Mouse (Mus musculus) heart, adult 18-20 months (tissue): ENCODE data around the gene Sgpp1. TPM values are rescaled to one million over a fixed set of nuclear protein-coding genes. Genes with fewer than 3 reads are reported as not detected.

Source experiments
- DNase-seq, 2 experiments: peaks; one replicate each; pipeline ENCODE4 v3.0.0; 2021 to 2022; ENCODE audit warnings: mixed read lengths in 1 of 2
- long read RNA-seq, 2 experiments: library from polyadenylated mRNA; stranded (forward); transcript quantifications; one replicate each; pipeline ENCODE4 v2.0.0; 2021
- total RNA-seq, 2 experiments: library from RNA; stranded (reverse); gene quantifications; 2 replicates each; pipeline ENCODE4 v1.2.3; 2021

The Sgpp1 gene
- 10 to 100 TPM; 18.7 to 22.6 TPM for total RNA-seq
- long read RNA-seq, experiment 1, transcript Sgpp1-201 (3 exons, 3,323 nt), result major isoform, 19 of 21 reads
- long read RNA-seq, experiment 1, partial matches to known transcripts, result 0 of 21 reads
- long read RNA-seq, experiment 1, other reads (novel, unspliced or antisense), result 2 of 21 reads
- long read RNA-seq, experiment 2, transcript Sgpp1-201 (3 exons, 3,323 nt), result major isoform, 6 of 9 reads
- long read RNA-seq, experiment 2, partial matches to known transcripts, result 0 of 9 reads
- long read RNA-seq, experiment 2, other reads (novel, unspliced or antisense), result 2 of 9 reads

DNA sequence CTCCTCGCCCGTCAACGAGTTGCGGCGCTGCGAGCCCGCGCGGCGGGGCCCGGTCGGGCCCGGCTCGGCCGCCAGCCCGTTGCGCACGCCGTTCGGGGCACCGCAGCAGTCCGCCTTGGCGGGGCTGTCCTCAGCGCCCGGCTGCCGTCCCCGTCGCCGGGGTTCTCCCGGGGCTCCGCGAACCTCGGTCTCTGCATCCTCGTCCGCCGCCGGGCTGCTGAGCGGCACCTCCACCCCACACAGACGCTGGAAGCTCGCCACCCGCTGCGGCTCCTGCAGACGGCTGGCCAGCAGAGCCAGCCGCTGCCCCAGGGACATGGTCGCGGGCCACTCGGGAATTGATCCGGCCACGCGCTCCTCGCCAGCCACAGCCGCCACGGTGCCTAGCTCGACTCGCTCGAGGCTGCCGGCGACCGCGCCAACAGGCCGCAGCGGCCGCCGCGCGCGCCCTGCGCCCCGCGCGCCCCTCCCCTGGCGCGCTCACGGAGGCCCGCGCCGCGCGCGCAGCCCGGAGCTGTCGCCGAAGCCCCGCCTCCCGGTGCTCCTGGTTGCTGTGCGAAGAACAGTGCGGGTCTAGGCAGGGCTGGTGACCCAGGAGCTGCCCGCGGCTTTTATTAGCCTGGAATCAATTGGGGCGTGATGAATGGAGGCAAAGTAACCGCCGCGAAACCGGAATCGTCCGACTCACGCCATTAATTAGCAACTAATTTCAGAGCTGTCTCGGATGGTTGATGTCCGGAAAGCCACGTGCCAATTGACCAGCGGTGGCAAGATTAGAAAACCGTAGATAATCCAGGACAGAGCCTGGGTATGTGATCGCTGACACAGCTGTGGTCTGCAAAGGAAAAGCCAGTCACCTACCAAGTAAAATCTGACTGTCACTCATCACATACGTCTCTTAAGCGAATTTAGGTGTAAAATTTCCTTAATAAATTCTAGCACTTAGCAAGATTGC lies at the start of gene Sgpp1:
Sgpp1 (minus strand) TSS at position 484 of the 955 bp plus-strand sequence.
- DNase-seq, result peak; percentile 86 to 90

- no peak for DNase-seq
These were observed 48.8 kb upstream of the Sgpp1 start for GRCm38 (mm10) chr12:75784271-75784751.

DNA sequence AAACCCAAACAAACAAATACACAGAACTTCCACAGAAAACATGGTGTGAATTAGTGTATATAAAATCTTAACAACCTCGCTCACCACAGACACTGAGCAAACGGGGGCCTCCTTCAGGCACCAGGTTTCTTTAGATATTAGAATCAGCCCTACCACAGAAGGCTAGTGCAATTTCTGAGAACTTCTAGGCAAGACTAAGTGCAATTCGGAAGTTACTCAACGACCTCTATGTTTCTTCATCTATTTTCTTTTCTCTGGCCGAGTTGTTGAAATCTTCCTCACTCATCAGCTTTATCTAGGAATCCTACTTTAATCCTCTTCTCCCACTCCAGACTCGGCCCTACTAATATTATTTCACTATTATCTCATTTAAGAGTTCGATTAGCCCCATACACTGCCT lies 46.5 kb upstream of the Sgpp1 start:
- no peak for DNase-seq

GRCm38 (mm10) chr12:75781445-75781844 lies 45.9 kb upstream of the Sgpp1 start:
- DNase-seq, result no peak

- DNase-seq, result peak; percentile 45 to 87
These were observed 37.0 kb upstream of the Sgpp1 start for GRCm38 (mm10) chr12:75772424-75773034.

DNA sequence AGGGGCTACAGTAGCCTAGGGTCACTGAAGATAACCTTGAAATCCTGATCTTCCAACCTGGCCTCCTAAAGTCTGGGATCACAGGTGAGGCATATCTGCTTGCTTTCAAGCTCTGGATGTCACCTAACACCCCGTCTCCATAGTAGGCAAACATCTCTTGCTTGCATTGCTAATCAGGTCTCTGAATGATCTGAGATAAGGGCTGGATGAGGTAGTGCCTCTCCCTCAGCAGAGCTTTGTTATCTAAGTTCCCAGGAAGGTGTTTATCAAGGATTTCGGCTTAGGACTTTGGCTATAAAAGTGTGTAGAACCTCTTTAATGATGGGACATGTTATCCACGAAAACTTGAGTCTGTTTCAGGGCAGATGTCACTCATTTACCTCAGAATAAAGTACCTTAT lies 35.9 kb upstream of the Sgpp1 start:
- no peak for DNase-seq

DNA sequence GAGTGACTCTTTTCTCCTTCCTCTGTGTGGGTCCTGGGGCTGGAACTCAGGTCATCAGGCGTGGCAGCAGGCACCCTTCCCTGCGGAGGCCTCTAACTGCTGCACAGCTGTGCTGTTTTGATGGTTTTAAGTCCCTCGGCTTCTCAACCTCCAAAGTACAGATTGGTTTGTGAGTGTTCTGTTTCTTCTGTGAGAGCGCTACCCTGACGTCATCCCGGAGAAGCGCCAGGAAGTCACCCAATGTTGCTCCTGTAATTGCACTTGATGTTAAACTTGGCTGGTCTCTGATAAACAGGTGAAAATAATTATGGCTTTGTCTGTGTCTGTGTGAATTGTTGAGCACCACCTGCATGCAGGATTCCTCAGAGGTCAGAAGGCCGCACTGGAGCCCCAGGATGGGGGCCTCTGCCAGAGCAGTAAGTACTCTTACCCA lies 31.4 kb upstream of the Sgpp1 start:
- DNase-seq, result peak; percentile 30 to 32

DNA sequence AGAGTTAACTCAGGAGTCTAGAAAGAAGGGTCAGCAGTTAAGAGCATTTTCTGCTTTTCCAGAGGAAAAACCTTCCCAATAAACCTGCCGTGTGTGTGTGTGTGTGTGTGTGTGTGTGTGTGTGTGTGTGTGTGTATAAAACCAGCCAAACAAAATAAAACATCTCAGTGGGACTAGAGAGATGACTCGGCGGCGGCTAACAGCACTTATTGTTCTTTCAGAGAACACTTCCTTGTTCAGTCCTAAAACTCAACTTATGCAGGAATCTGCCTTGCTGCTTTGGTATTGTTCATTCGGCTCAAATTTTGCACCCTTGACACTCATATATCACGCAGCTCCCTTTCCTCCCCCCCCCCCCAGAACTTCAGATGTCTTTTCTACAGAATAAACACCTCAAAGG lies 30.9 kb upstream of the Sgpp1 start:
- DNase-seq, result peak; percentile 15 to 21

DNA sequence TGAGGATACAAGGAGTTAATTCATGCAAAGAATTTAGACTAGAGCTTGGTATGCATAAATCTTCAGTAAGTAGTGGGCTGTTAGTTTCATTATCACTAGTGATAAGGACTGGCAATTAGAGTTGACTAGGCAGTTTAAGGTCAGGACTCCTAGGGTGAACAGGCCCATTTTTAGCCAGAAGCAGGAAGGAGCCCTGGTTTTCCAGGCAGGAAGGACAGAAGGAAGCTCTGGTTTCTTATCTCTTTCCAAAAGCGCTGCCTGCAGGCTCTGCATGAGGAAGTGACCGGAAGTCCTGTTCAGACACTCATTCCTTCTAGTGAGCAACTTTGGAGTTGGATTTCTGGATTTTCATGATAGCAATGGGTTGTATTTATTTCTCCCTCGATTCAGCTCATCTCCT lies 30.2 kb upstream of the Sgpp1 start:
- peak; percentile 46 to 61 for DNase-seq

GRCm38 (mm10) chr12:75756387-75756786 lies 20.9 kb upstream of the Sgpp1 start:
- no peak for DNase-seq

GRCm38 (mm10) chr12:75753730-75754129 lies 18.2 kb upstream of the Sgpp1 start:
- DNase-seq, result no peak

GRCm38 (mm10) chr12:75752077-75752476 lies 16.5 kb upstream of the Sgpp1 start:
- DNase-seq, result no peak

DNA sequence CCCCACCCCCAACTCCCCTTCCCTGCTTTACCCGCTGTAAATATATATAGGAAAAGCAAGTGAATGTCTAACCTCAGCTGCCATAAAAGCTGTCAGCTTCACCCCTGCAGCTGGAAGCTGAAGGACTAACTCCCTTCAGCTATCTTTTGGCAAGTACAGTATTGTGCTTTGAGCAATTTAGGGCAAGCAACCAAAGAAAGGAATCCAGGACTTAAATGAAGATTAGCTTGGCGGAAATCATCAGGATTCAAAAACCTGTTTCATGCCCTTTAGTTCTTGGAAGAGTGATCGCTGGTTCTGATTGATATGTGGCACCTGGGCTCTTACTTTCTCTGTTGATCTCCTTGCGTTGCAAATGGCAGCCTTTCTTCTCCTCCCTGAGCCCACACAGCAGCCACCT lies 13.0 kb upstream of the Sgpp1 start:
- no peak for DNase-seq

- DNase-seq, result peak; percentile 39 to 40
These were observed 10.3 kb upstream of the Sgpp1 start for GRCm38 (mm10) chr12:75745697-75746290.

DNA sequence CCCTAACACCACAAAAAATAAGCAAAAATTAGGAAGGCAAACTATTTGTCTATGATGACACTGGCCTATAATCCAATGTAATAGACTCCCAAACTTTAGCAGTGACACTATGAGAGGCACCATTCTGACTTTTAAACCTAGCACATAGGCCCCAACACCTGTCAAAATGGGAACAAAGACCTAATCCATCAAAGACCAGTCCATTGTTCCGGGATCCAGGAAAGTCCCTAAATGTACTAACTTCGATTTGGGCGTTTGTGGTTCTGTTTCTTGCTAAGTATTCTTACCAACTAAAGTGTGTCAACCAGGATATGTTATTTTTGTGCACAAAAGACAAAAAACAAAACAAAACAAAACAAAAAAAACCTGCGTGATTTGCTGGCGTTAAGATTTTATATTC lies 6.6 kb upstream of the Sgpp1 start:
- no peak for DNase-seq

DNA sequence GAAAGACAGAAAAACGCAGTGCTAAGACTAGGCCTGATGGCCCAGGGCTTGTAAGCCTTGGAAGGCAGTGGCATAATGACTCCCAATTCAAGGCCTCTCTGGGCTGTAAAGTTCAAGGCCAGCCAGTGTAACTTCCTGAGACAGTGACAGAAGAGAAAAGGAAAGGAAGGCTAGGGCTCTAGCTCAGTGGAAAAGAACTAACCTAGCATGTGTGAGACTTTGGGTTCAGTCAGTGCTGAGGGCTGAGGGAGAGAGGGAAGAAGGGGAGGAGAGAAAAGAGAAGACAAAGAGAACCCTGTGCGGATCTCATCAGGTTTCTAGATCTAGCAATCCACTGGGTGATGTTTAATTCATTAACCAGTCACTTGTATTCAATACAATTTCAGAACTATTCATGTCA lies 5.7 kb upstream of the Sgpp1 start:
- no peak for DNase-seq

- no peak for DNase-seq
These were observed 4.9 kb upstream of the Sgpp1 start for GRCm38 (mm10) chr12:75740451-75740850.

DNA sequence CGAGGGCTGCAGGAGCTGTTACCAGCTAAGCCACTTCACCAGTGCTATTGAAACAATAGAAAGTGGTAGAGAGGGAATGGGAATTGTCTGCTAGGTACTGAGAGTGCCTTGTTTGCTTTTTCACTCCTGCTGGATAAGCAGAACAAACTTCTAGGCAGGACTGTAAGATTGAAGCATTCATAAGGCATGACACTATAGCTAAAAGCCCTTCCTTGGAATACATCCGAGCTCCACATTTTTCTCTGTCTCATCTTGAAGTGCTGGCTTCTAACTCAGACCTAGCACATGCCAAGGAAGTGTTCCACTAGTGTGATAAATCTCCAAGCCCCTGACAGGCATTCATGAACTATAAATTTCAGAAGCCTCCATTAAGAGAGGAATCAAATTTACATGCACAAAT lies 4.1 kb upstream of the Sgpp1 start:
- no peak for DNase-seq

DNA sequence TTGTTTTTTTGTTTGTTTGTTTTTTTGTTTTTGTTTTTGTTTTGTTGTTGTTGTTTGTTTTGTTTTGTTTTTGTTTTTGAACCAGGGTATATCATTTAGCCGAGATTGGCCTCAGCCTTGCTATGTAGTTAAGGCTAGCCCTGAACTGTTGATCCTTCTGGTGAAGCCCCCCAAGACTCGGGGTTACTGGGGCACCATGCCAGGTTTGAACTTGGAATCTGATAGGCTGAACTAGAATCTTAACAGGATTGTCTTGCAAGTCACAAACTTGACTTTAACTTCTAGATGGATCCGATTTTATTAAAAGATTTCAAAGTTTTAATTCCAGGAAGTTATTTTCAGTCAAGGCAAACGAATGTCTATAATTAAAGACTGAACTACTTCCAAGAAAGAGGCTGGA lies 767 bp upstream of the Sgpp1 start:
- DNase-seq, result no peak

- DNase-seq, result peak; percentile 39 to 73
These were observed 661 bp downstream of the Sgpp1 start for GRCm38 (mm10) chr12:75734891-75735245.

DNA sequence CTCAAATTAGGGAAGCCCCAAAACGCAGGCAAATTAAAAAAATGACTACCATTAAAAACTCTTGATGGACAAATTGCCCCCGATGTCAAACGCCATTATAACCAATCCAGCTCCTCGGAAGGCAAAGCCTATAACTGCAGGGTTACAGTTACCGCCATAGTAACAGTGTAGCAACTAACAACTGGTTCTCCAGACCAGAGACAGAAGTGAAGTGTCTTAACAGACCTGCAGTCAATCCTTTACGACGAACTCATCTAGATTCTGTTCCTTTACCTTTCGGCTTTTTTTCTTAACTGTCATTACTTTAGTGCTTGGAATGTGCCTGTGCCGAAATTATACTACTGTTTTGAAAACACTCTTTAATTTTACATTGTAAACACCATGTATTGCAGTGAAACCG lies 1.4 kb downstream of the Sgpp1 start:
- peak; percentile 18 to 34 for DNase-seq

DNA sequence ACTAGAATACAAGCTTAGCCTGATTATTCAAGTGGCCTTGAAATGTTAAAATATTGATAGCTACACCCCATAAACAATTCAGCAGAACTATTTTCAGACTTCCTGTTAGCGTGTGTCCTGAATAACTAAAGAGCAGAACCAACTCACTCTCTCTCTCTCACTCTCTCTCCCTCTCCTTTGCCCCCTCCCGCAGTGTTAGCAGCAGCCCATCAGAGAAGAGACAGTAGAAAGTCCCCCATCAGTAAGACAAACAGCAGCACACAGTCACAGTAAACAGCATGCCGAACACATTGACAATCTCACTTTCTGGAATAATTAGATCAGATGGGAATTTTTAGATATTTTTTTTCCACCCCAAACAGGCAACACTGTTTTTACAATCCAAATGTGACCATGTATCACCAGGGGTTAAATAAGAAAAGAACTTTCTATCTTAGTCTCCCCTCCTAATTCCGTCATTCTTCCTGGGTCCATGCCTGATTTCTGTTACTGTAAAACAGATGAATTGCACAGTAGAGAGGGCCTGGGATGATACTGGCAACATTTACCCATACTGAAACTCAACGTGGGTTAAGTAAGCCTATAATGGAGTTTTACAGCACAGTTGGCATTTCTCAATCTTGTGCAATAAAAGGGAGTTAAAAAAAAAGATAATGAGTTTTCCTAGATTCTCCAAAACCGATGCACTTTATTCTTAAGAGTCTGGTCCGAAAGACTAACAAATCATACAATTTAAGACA lies 2.0 kb downstream of the Sgpp1 start:
- peak; percentile 32 to 45 for DNase-seq
